Mouse (Mus musculus) inflammation-experienced regulatory T-cells, adult 16 weeks (primary cell): Measurements from ENCODE around the gene Olfr648. TPM values are rescaled to one million over a fixed set of nuclear protein-coding genes. Genes with fewer than 3 reads are reported as not detected.

Source experiments
- polyA plus RNA-seq: library from polyadenylated mRNA; unstranded; fragments of 100-300 nt; shearing (Covaris generic); gene quantifications from one replicate; pipeline ENCODE4 v1.2.1, GENCODE M21; 2017

Olfr648 gene
- polyA plus RNA-seq: 0.17 TPM

GRCm38 (mm10) chr7:104183292-104183691 lies at the start of gene Olfr648:
TSS of gene Olfr648 (minus strand) at chr7:104183392.

DNA sequence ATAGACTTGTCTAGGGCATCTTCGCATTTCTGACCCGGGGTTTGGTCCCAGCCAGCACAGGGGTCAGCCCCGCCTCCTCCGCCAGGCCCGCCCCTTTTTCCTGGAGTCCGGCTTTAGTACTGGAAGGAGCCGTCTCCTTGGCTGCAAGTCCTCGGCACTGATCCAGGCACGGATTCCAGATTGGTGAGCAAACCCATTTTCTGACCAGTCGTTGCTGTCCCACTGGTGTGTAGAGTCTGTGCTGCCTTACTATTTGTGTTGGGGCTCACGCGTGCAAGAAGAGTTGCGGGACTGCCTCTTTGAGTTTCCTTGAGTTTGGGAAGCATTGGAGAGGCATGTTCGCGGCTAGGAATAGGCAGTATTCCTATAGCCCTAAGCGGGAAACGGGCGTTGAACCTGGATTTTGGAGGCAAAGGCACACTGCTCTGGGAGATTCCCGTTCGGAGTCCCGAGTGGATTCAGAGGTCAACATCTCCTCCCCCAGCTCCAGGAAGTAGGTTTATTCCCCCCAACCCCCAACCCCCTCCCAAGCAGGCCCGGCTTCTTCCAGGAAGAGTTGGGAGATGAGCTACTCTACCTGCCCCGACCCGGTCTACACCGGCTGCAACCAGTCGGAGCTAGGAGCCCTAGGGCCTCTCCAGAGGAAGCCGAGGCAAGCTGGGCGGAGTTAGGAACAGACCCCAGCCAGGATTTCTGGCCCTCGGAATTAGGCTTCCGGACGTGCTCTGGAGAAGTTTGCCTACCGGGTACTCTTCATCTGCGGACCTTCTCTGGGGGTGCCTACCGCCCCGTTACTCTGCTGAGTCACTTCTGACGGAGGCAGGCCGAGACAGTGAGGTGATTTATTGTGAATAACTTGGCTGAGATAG lies 35.7 kb upstream of the Olfr648 start, which contains the start of gene Trim6:
Gene Trim6, plus strand, starts transcription at position 93 of the 869 bp plus-strand sequence.

GRCm38 (mm10) chr7:104195885-104196284 lies 12.7 kb upstream of the Olfr648 start, which contains the start of gene Olfr649:
TSS of gene Olfr649 (minus strand) at chr7:104195985.

GRCm38 (mm10) chr7:104150456-104150855 lies 32.7 kb downstream of the Olfr648 start, which contains the start of gene Ubqlnl:
TSS of gene Ubqlnl (minus strand) at chr7:104150556.

DNA sequence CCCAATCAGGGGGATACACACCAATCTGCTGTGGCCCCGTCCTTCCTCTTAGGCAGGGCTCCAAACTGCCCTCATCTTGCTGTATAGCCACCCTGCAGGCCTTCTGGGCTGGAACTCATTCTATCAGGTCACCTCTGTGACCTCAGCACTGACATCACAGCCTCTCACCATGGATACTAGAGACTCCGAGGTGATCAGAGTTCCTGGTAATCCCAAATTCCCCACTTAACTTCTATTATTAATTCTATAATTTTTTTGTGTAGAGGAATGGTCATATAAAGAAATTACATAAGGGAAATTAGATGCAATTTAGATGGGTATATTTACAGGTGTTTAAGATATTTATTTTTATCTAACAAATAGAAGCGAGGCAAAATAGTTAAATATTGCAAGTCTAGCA lies 40.0 kb downstream of the Olfr648 start, which contains the start of gene Ubqln3:
Gene Ubqln3, minus strand, starts transcription at position 101 of the 400 bp plus-strand sequence.

GRCm38 (mm10) chr7:104137305-104137704 lies 45.9 kb downstream of the Olfr648 start, which contains the start of gene Olfr643:
TSS of gene Olfr643 (minus strand) at chr7:104137405.

GRCm38 (mm10) chr7:104129726-104130125 lies 53.5 kb downstream of the Olfr648 start, which contains the start of gene Ubqln5:
TSS of gene Ubqln5 (minus strand) at chr7:104129826.

Other genes with a start within 250 kb of the Olfr648 start
- gene Olfr632, start 249.0 kb downstream of the Olfr648 start, polyA plus RNA-seq: not detected
- not detected for gene Olfr633, start 239.0 kb downstream of the Olfr648 start, polyA plus RNA-seq
- gene Olfr635, start 212.2 kb downstream of the Olfr648 start, polyA plus RNA-seq: 0.04 TPM
- not detected for gene Olfr638, start 184.6 kb downstream of the Olfr648 start, polyA plus RNA-seq
- gene Olfr639, start 166.1 kb downstream of the Olfr648 start, polyA plus RNA-seq: not detected
- gene Olfr640, start 157.8 kb downstream of the Olfr648 start, polyA plus RNA-seq: not detected
- not detected for gene Olfr641, start 147.9 kb downstream of the Olfr648 start, polyA plus RNA-seq
- not detected for gene Olfr642, start 130.7 kb downstream of the Olfr648 start, polyA plus RNA-seq
- 0.12 TPM for gene 4930516K23Rik, start 121.9 kb downstream of the Olfr648 start, polyA plus RNA-seq
- not detected for gene Olfr644, start 111.5 kb downstream of the Olfr648 start, polyA plus RNA-seq
- not detected for gene Olfr645, start 97.9 kb downstream of the Olfr648 start, polyA plus RNA-seq
- gene Olfr646, start 78.5 kb downstream of the Olfr648 start, polyA plus RNA-seq: not detected
- gene Ubqln5, start 53.6 kb downstream of the Olfr648 start, polyA plus RNA-seq: not detected
- gene Olfr643, start 46.0 kb downstream of the Olfr648 start, polyA plus RNA-seq: not detected
- gene Ubqln3, start 40.1 kb downstream of the Olfr648 start, polyA plus RNA-seq: not detected
- not detected for gene Ubqlnl, start 32.8 kb downstream of the Olfr648 start, polyA plus RNA-seq
- gene Olfm5, start 18.6 kb downstream of the Olfr648 start, polyA plus RNA-seq: not detected
- gene Olfr649, start 12.6 kb upstream of the Olfr648 start, polyA plus RNA-seq: not detected
- gene Trim6, start 35.4 kb upstream of the Olfr648 start, polyA plus RNA-seq: 1.5 TPM
- gene Trim34a, start 61.1 kb upstream of the Olfr648 start, polyA plus RNA-seq: 56.3 TPM
- gene Trim5, start 104.7 kb upstream of the Olfr648 start, polyA plus RNA-seq: 39.1 TPM
- 146 TPM for gene Trim12a, start 132.1 kb upstream of the Olfr648 start, polyA plus RNA-seq
- gene Trim34b, start 146.1 kb upstream of the Olfr648 start, polyA plus RNA-seq: 0.78 TPM
- 25.4 TPM for gene Trim12c, start 170.0 kb upstream of the Olfr648 start, polyA plus RNA-seq
- 1.3 TPM for gene Trim30b, start 186.5 kb upstream of the Olfr648 start, polyA plus RNA-seq
- gene Trim30c, start 217.4 kb upstream of the Olfr648 start, polyA plus RNA-seq: 1.1 TPM